Mouse (Mus musculus) activated CD4-positive, CD25-positive, alpha-beta regulatory T cell (primary cell): ENCODE measurements around the gene Slc25a47. TPM values are rescaled to one million over a fixed set of nuclear protein-coding genes. Genes with fewer than 3 reads are reported as not detected.

Source experiments
- polyA plus RNA-seq, 2 experiments: library from polyadenylated mRNA; unstranded; fragments of 100-300 nt; shearing (Covaris generic); gene quantifications; one replicate each; pipeline ENCODE4 v1.2.1; 2017

Slc25a47 gene
- polyA plus RNA-seq, result 1 to 10 TPM in 1 of 2 experiments, under 1 TPM in 1; 0.43 to 1.3 TPM

DNA sequence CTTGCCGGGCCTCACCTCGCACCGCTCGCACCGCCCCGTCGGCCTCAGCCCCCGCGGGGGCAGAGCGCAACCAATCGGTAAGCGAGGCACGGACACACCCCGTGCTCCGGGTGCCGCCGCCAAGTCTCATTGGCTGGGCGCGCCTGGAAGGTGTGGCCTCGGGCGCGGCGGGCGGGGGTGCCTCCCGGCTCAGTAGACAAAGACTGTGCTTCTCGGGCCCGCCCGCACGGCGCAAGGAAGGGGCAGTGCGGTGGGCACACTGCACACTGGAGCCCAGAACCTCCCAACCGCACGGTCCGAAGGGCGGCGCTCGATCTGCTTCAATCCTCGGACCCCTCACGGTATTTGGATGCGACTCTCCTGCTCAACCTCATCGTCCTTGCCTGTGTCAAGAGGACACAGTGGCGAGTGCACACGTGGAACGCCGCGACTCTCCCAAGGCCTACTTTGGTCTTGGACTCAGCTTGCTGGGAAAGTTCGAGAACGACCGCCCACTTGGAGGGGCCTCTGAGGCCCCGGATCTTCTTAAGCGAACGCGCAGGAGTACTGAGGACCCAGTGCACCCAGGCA is at the start of gene Slc25a47, which contains the start of gene Slc25a29:
Gene Slc25a47 (plus strand): TSS at position 207 of the 570 bp plus-strand sequence.
Gene Slc25a29 (minus strand): TSS at position 44 of the 570 bp plus-strand sequence.

DNA sequence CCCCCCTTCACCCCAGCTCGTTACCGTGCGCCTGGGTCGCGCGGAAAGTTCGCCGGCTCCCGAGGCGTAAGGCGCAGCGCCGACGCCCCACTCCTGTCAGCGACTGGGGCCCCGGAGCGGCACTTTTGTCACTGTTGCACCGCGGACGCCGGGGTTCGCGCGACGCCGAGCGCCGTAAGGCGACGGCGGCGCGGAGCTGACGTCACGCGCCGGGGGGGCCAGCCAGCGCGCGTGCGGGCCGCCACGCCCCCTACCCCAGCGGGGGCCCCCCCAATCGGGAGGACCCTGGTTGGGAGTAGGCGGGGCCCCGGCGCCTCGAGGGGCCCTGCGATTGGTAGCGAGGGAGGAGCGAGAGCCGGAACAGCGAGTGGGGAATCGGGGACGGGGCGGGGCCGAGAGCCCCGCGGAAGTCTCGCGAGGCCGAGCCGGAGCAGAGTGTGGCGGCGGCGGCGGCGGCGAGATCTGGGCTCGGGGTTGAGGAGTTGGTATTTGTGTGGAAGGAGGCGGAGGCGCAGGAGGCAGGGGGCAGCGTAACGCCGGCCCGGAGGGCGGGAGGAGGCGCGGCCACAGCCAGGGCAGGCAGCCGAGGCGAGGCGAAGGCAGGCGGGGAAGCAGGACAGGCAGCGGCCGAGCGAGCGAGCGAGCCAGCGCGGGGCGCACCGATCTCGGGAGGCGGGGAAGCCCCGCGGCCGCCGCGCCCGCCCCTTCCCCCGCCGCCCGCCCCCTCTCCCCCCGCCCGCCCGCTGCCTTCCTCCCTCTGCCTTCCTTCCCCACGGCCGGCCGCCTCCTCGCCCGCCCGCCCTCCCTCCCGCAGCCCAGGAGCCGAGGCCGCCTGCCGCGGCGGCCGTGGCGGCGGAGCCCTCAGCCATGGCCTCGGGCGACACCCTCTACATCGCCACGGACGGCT is 43.0 kb upstream of the Slc25a47 start, which contains the start of gene Yy1:
Gene Yy1 (plus strand): TSS at position 428 of the 907 bp plus-strand sequence.

DNA sequence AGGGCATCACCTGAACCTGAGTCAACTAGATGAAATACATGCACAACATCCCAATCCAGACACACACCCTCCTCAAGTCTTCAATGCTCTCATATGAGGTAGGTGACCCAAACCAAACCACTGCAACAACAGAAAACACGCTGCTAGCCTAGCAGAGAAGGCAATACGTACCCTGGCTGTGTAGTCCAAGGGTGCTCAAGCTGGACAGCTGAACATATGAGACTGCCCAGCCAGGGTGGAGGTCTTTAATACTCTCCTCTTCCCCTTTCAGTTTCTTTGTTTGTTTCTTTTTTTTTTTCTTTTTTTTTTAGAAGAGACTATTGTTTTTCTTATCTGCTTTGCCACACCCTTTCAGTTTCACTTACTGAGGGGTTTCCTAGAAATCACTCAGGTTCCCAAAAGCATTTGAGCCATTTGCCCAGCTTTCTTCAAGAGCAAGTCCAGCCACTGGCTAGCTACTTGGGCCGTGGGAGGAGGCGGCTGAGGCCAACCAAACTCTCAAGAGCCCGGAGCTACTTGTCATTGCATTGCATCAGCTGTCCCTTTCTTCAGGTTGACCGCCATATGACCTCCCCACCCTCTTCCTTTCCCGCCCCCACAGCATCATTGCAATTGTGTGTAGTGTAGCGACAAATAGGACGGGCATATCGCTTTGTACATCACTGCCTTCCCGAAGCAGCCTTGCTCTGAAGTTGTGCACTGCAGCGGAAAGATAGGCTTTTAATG is 57.3 kb downstream of the Slc25a47 start, which contains the start of gene Wdr25:
Gene Wdr25 (plus strand): TSS at position 643 of the 726 bp plus-strand sequence.

DNA sequence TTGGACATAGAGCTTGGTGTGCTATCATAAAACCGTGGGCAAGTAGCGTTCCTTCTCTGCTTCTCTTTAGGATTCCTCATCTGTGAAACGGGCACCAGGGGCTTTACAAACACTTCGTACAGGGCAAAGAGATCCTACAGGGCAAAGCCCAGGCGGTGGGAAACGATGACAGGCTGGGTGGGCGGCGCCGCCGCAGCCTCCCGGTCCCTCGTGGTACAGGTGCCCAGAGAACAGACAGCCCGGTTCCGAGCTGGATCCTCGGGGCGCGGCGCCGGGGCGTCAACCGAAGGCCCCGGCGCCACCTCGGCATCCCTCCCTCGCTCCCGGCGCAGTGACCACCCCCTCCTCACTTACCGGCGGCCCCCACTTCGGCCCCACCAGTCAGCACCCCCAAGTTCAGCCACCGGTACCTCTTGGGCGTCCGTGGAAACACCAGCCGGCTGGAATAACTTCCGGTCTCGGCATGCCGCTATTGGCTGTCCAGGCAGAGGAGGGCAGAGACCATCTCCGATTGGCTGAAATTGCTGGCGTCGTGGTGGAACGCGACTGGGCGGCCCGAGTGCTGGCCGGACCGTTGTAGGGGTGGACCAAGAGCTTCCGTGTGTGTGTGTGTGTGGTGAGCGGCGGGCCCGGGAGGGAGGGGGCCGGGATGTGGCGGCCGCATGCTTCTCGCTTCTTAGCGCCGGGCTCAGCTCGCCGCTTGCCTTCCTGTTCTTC is 58.0 kb downstream of the Slc25a47 start, which contains the start of gene Wars:
Gene Wars (minus strand): TSS at position 460 of the 717 bp plus-strand sequence.

Other genes with a start within 250 kb of the Slc25a47 start
- gene Degs2, start 133.7 kb upstream of the Slc25a47 start, polyA plus RNA-seq, result 1 to 10 TPM; 2.4 to 4.8 TPM
- gene Yy1, start 43.1 kb upstream of the Slc25a47 start, polyA plus RNA-seq, result 10 to 100 TPM; 15.9 to 16.6 TPM
- gene Slc25a29, start 163 bp upstream of the Slc25a47 start, polyA plus RNA-seq, result 1 to 10 TPM; 4.2 to 4.9 TPM
- gene Wdr25, start 57.6 kb downstream of the Slc25a47 start, polyA plus RNA-seq, result 1 to 10 TPM; 6.1 to 6.6 TPM
- 100 to 1,000 TPM in 1 of 2 experiments, 10 to 100 TPM in 1; 67.3 to 104 TPM for gene Wars, start 58.1 kb downstream of the Slc25a47 start, polyA plus RNA-seq
- 1 to 10 TPM; 1.1 to 2.6 TPM for gene Begain, start 232.2 kb downstream of the Slc25a47 start, polyA plus RNA-seq